Comparison of ENCODE assay signal across 9 mouse cellular contexts in genomic region chr13:38633287-38634000, GRCm38 (mm10). TPM values are rescaled to one million over a fixed set of nuclear protein-coding genes. Genes with fewer than 3 reads are reported as not detected.
DNase-seq lines count a peak whose midpoint lies in the region; ATAC-seq lines count a peak whose summit lies in the region.
"Had no signal": no experiment of that assay in that cellular context is flagged by ENCODE, and none has a peak within 500 bp of the region (broad histone marks: within the 10 kb centered on the region; RNA-seq: fewer than 3 reads in every experiment).

No protein-coding gene starts in this region.

- WGBS in hindbrain, embryonic 16.5 days, result 97% methylated on average over 6 of the region's 6 CpGs
- WGBS in midbrain, embryonic 15.5 days, result 95% methylated on average over 6 of the region's 6 CpGs

- no peaks in the 10 kb centered on the region for H3K9me3 ChIP-seq in erythroblast, embryonic 14.5 days (ENCODE audit: control insufficient read depth, low read length)
- H3K9me3 ChIP-seq in hindbrain, embryonic 16.5 days (ENCODE audit: control insufficient read depth, low read length), result no peaks in the 10 kb centered on the region
- no peaks in the 10 kb centered on the region for H3K9me3 ChIP-seq in midbrain, embryonic 15.5 days
- H3K9me3 ChIP-seq: megakaryocyte, embryonic 14.5 days had no signal

- no peak overlapping the region for H3K9ac ChIP-seq in hindbrain, embryonic 16.5 days (ENCODE audit: low read depth, low read length)
- H3K9ac ChIP-seq in midbrain, embryonic 15.5 days, result no peak overlapping the region

- H3K4me3 ChIP-seq in erythroblast, embryonic 14.5 days (replicated peaks), result peak overlapping the region; percentile 67
- H3K4me3 ChIP-seq in hindbrain, embryonic 16.5 days (ENCODE audit: low read length), result no peak overlapping the region
- peak overlapping the region; percentile 96; the same call in 1 of the 2 replicates for H3K4me3 ChIP-seq in midbrain, embryonic 15.5 days

- H3K27ac ChIP-seq in hindbrain, embryonic 16.5 days (ENCODE audit: low read depth, low read length), result no peak overlapping the region
- H3K27ac ChIP-seq in midbrain, embryonic 15.5 days, result no peak overlapping the region

- no peaks in the 10 kb centered on the region for H3K27me3 ChIP-seq in erythroblast, embryonic 14.5 days (ENCODE audit: control insufficient read depth)
- no peaks in the 10 kb centered on the region for H3K27me3 ChIP-seq in hindbrain, embryonic 16.5 days (replicated peaks; ENCODE audit: control insufficient read depth, insufficient read depth, low read length)
- no peaks in the 10 kb centered on the region for H3K27me3 ChIP-seq in midbrain, embryonic 15.5 days (replicated peaks)
- H3K27me3 ChIP-seq: megakaryocyte, embryonic 14.5 days had no signal

- DNase-seq in left cerebral cortex, adult 18-20 months (ENCODE audit: low spot score in 2 of 2), result peak; percentile 11 to 51
- no peak for DNase-seq in left cerebral cortex, adult 11 months (ENCODE audit: low spot score)
- DNase-seq in adrenal gland, postnatal 14 days, result no peak
- no peak for DNase-seq in B cell, adult 2 months

- H3K4me2 ChIP-seq in hindbrain, embryonic 16.5 days (ENCODE audit: low read length), result peak overlapping the region; percentile 50
- H3K4me2 ChIP-seq in midbrain, embryonic 15.5 days, result peak overlapping the region; percentile 77

- ATAC-seq in erythroblast, adult 5-6 weeks (replicated peaks; ENCODE audit: low FRiP score, poor library complexity, severe bottlenecking), result no peak
- no peak for ATAC-seq in hindbrain, embryonic 16.5 days
- no peak for ATAC-seq in midbrain, embryonic 15.5 days (replicated peaks)

- H3K4me1 ChIP-seq in erythroblast, embryonic 14.5 days (ENCODE audit: control insufficient read depth), result peaks cover 58% of the 10 kb centered on the region
- H3K4me1 ChIP-seq in hindbrain, embryonic 16.5 days (ENCODE audit: control insufficient read depth, insufficient read depth, low read depth, low read length), result peaks cover 5% of the 10 kb centered on the region
- peaks cover 10% of the 10 kb centered on the region for H3K4me1 ChIP-seq in midbrain, embryonic 15.5 days

- H3K36me3 ChIP-seq in erythroblast, embryonic 14.5 days (ENCODE audit: control insufficient read depth), result peaks cover 29% of the 10 kb centered on the region
- no peaks in the 10 kb centered on the region for H3K36me3 ChIP-seq in hindbrain, embryonic 16.5 days (ENCODE audit: control insufficient read depth, insufficient read depth, low read length)
- H3K36me3 ChIP-seq in midbrain, embryonic 15.5 days (replicated peaks), result no peaks in the 10 kb centered on the region

RNA-seq across cellular contexts. Expression of gene Bloc1s5, which starts 1.5 kb away (rescaled TPM):
- polyA plus RNA-seq in erythroblast, embryonic 14.5 days (2012), result 0.28 and 0.31 TPM in 2 replicates
- total RNA-seq in erythroblast, adult 5-6 weeks (2015; ENCODE audit: low replicate concordance), result 0.38 and 1.3 TPM in 2 replicates
- 3.2 and 11.2 TPM in 2 replicates for total RNA-seq in erythroblast, adult 5-6 weeks (2017; ENCODE audit: low replicate concordance)
- 10 to 100 TPM; 11.9 to 12.1 TPM for total RNA-seq in left cerebral cortex, adult 18-20 months (2021)
- 22.2 and 24.7 TPM in 2 replicates for polyA plus RNA-seq in hindbrain, embryonic 16.5 days (2015; fragmentation: Nextera tagmentation; extraction: Ambion mirVana)
- 21.0 and 24.4 TPM in 2 replicates for polyA plus RNA-seq in midbrain, embryonic 15.5 days (2015; fragmentation: Nextera tagmentation; extraction: Ambion mirVana)
- 13.8 and 17.9 TPM in 2 replicates for total RNA-seq in adrenal gland, postnatal 14 days (2021)

RNA-seq across cellular contexts. Expression of gene Eef1e1, which starts 25.4 kb away (rescaled TPM):
- 1.6 and 2.4 TPM in 2 replicates for polyA plus RNA-seq in erythroblast, embryonic 14.5 days (2012)
- total RNA-seq in erythroblast, adult 5-6 weeks (2015; ENCODE audit: low replicate concordance), result 1.9 and 16.1 TPM in 2 replicates
- 3.8 and 5.3 TPM in 2 replicates for total RNA-seq in erythroblast, adult 5-6 weeks (2017; ENCODE audit: low replicate concordance)
- total RNA-seq in left cerebral cortex, adult 18-20 months (2021), result 10 to 100 TPM; 31.1 to 32.7 TPM
- polyA plus RNA-seq in hindbrain, embryonic 16.5 days (2015; fragmentation: Nextera tagmentation; extraction: Ambion mirVana), result 101 and 108 TPM in 2 replicates
- polyA plus RNA-seq in midbrain, embryonic 15.5 days (2015; fragmentation: Nextera tagmentation; extraction: Ambion mirVana), result 106 and 107 TPM in 2 replicates
- 31.8 and 41.2 TPM in 2 replicates for total RNA-seq in adrenal gland, postnatal 14 days (2021)

Comparison
In these comparisons a context has a peak if more than half of its experiments do, and no peak if none do; other contexts are left out.
1. DNase-seq: peak in left cerebral cortex, adult 18-20 months (2 of 2); none in left cerebral cortex, adult 11 months (single experiment), adrenal gland, postnatal 14 days (single experiment) and B cell, adult 2 months (0 of 2).